Mouse (Mus musculus): ENCODE results near the gene Lhfpl3.
"Not testable (repeated sequence)": the region's sequence is repeated elsewhere in the genome, so short reads cannot be mapped to it uniquely, and the experiment has no call there.

- TF ChIP-seq EP300 (IDR thresholded peaks at IDR 0.05; ENCODE audit: insufficient read depth, low read depth, low read length); POLR2A (IDR thresholded peaks at IDR 0.05; ENCODE audit: insufficient read depth, low read depth, low read length); CTCF (IDR thresholded peaks at IDR 0.05): not testable (repeated sequence)
Measured at GRCm38 (mm10) chr5:22706271-22706670, 39.6 kb upstream of the Lhfpl3 start.

Measured in heart, adult 2 months (tissue).